Mouse (Mus musculus) kidney, adult 18-20 months (tissue): ENCODE results near the gene Tas2r119.
A peak's percentile ranks its signal among the peaks of the same experiment; 100 is the strongest.

Source experiments
- DNase-seq: peaks from one replicate; pipeline ENCODE4 v3.0.0; 2021

Tas2r119 gene

GRCm38 (mm10) chr15:32226381-32226780 is 49.3 kb downstream of the Tas2r119 start:
- DNase-seq: peak; percentile 63

- no peak for DNase-seq
Measured at GRCm38 (mm10) chr15:32226888-32227395, 49.9 kb downstream of the Tas2r119 start.
